Mouse (Mus musculus) thymus, postnatal 4 days (tissue): ENCODE measurements around the gene Sncb.
"Not testable (repeated sequence)": the region's sequence is repeated elsewhere in the genome, so short reads cannot be mapped to it uniquely, and the experiment has no call there.

ENCODE experiments used
- DNase-seq: peaks from one replicate; pipeline ENCODE4 v3.0.0; 2021

The Sncb gene

DNA sequence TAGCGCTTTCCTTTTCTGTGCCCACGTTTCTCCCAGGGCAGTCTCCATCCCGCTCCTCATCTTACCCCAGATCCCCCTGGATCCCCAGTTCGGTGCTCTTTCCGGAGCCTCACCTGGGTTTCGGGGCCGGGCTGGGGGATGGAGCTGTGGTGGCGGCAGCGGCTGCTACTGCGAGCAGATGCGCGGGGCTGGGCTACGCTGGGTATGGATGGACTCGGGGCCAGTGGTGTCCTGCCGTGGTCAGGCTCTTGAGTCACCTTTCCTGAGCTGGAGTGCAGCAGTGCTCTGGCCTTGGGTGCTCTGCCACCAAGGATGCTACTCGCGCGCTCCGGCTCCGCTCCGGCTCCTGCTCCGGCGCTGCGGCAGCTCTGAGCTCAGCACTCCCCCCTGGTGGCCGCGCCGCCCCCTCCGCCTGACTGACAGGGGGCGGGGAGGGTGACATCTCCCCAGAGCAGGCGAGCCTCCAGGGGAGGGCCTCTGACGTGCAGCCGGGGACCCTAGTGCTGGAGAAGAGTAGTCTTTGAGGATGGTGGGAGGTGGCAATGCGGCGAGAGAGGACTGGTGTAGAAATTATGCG lies at the start of gene Sncb:
Gene Sncb (minus strand): TSS at position 404 of the 577 bp plus-strand sequence.
- DNase-seq: peak; percentile 87

DNA sequence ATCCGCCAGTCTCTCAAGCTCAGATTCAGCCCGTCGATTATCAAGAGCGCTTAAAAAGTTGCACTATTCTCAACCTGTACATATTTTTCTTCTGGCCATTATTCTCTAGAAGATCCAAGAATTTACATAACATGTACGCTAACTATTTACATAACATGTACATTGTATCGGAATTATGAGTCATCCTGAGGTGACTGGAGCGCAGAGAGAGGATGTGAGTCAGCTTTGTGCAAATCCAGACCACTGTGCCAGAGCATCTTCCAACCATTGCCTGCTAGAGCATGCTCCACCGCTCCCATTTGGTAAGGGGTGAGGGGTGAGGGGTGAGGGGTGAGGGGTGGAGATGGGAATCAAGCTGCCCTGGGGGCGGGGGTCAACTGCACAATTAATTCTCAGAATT lies 47.0 kb upstream of the Sncb start:
- no peak for DNase-seq

DNA sequence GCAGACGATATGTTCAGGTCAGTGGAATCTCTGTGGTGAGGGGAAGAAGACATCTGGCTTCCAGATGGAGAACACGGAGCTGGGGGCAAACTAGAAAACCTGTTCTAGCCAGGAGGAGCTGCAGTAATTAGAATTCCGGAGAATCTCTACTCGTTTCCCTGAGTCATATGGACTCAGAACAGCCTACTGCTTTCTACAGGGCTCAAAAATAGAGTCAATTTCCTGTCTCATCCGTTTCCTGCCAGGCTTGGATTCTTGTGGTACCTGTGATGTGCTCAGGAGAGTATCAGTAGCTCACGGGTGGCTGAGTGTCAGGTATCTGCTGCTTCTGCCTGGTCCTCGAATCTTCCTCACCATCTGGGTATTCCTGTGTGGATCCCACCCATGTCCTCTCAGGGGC lies 45.1 kb upstream of the Sncb start:
- no peak for DNase-seq

DNA sequence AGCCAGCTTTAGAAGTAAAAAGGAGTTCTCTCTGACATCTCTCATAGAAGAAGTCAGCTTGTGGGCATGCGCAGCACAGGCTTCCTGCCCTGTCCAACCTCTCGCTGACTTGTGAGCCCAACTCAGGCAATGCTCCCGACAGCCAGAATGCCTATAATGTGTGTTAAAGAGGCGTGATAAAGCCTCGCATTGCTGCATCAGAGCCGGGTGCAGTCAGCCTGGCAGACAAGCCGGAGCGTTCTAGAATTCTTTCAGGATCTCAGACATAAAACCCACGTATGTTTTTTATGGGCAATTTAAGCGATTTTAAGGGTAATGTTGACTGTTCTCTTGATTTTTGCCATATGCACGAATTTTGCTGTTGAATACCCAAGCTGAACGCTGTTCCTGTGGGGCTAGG lies 41.7 kb upstream of the Sncb start:
- DNase-seq: no peak

DNA sequence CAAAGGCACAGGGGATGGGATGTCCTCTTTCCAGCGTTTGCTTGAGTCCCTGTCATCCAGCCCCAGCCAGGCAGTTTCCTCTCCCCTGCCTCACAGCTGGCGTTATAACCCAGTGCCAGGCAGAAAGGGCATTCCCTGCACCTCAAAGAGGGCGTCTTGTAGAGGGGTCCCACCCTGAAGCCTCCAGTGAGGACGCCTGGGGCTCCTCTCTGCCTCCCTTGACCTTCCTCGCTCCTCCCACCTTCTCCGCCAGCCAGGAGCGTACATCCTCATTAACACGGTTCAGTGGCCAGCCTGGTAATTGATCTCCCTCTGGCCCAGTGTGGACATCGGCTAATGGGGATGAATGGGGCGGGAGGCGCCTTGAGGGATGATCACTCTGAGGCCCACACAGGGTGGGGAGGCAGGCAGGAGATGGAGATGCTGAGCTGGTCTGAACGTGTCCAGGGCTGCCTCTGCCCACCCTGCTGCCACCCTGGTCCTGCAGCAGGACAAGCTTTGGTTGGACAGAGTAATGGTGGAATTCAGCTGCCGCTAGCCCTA lies 40.1 kb upstream of the Sncb start:
- DNase-seq: no peak

DNA sequence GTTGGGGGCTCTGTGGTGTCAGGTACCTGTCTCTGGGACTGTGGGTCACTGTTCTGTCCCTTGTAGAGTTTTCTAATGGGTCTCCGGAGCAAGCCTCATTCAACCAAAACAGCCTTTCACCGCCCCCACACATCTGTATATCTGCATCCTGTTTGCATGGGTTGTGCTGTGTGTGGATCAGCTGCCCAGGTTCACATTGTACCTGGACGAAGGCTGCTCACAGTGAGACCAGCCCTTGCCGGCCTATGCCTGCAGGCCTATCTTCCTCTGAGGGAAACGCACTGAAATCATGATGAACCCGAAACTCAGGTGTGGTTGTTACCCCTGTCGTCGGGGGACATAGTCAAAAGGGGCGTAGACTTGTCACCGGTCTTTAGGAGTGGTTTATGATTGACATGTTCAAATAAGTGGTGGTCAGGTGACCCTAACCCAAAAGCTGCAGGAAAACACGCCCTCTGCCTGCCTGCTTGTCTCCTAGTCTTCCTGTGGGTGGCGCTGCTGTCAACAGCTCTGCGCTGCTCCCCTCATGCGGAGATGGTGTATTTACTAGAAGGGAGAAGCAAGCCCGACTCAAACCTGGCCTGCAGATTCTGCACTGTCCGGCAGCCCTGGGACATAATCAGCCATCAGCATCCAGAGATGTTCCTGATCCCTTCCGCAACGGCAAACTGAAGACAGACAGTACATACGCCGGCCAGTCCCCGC lies 38.9 kb upstream of the Sncb start:
- DNase-seq: no peak

- DNase-seq: no peak
These were observed 36.6 kb upstream of the Sncb start for GRCm38 (mm10) chr13:54803010-54803409.

GRCm38 (mm10) chr13:54800206-54800605 lies 33.8 kb upstream of the Sncb start:
- DNase-seq: no peak

GRCm38 (mm10) chr13:54799701-54800100 lies 33.3 kb upstream of the Sncb start:
- peak; percentile 76 for DNase-seq

DNA sequence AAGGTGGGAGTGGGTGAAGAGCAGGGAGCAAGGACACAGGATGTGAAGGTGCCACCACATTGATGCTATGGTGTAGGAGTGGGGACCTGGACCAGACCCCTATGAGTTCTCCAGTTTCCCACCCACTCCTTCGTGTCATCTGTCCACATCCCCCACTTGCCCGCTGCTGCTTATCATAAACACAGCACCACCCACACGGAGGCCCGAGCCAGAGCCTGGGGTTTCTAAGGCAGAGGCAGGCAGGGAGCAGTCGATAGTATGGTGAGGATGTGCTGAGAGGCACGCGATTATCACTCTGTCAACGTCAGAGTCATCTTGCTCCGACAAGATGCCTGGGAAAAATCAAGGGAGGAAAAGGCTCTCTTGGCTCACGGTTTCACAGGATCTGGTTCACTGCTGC lies 32.3 kb upstream of the Sncb start:
- no peak for DNase-seq

- DNase-seq: no peak
These were observed 31.7 kb upstream of the Sncb start for GRCm38 (mm10) chr13:54797861-54798643.

DNA sequence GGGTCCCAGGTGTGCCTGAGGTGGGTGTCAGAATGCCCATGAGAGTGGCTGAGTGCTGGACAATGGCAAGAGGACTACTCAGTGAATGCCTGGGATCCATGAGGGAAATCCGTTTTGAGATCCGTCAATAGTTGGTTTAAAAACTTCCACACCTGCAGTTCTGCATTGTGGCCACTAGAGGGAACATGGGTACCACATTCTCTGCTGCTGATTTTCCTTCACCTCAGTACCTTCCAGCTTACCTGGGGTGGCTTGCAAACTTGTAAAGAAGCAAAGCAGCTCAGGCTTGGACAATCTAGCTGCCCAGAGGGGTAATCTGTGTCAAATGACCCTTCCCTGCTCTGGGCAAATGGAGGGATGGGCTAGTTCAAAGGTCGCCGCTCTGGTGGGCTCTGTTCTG lies 31.0 kb upstream of the Sncb start:
- DNase-seq: peak; percentile 44

- no peak for DNase-seq
These were observed 28.4 kb upstream of the Sncb start for GRCm38 (mm10) chr13:54794843-54795242.

DNA sequence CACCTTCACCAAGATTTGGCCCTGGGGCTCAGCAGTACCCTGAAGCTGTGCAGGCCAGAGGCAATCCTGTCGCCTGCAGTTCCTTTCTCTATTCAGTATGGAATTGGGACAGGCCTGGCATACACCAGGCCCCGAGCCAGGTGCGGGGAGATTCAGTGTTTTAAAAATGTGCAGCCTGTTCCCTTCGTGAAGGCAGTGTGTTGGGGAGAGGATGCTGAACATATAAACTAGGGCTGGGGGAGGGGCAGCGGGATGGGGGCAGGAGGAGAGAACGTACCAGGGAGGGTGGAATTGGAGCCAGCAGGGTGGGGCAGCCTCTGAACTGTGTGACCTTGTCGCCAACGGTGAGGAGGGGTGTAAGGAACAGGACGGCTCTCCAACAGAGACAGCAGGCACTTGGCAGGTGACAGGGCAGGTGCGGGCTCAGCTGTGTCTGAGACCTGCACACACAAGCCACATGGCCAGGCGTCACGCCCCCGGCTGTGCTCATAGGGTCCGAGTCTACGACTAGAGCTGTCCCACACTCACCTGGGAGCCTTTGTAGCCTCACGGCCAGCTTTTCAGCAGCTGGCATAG lies 27.7 kb upstream of the Sncb start:
- no peak for DNase-seq

DNA sequence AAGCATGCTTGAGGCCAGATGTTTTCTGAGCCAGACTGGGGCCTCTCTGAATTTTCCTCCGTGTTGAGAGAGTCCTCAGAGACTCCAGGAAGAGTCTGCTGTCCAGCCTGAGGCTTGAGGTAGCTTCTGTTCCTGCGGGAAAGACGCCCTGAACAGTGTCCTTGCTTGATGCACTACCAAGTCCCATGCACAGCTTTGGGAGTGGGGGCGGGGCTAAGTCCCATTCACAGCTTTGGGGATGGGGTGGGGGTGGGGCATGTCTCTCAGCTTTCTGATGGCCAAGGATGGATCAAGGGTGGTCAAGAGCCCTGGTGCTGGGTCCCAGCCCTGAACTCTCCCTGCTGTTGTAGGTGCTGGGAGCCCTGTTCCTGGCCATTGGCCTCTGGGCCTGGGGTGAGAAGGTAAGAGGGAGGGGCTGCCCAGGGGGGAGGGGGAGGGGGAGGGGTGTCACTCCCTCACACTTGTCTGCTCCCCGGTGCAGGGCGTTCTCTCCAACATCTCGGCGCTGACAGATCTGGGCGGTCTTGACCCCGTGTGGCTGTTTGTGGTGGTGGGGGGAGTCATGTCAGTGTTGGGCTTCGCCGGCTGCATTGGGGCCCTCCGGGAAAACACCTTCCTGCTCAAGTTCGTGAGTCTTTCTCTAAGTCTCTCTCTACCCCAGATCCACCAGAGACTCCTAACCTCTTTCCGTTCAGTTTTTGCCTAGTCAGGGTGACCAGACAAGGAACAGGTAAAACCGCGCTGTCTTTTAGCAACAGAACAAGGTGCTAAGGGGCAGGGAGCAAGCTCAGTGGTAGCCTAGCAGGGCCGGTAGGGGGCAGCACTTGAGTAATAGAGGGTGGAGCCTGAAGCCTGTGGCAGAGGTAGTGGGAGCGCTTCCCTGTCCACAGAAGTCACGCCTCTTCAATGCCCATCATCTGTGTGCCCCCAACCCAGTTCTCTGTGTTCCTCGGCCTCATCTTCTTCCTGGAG lies 26.1 kb upstream of the Sncb start:
- DNase-seq: peak; percentile 60

- DNase-seq: peak; percentile 31
These were observed 23.4 kb upstream of the Sncb start for GRCm38 (mm10) chr13:54789561-54790397.

GRCm38 (mm10) chr13:54788740-54789560 lies 22.6 kb upstream of the Sncb start, which contains the start of gene Tspan17:
Tspan17 (plus strand) TSS chr13:54789377.
- peak; percentile 77 for DNase-seq

DNA sequence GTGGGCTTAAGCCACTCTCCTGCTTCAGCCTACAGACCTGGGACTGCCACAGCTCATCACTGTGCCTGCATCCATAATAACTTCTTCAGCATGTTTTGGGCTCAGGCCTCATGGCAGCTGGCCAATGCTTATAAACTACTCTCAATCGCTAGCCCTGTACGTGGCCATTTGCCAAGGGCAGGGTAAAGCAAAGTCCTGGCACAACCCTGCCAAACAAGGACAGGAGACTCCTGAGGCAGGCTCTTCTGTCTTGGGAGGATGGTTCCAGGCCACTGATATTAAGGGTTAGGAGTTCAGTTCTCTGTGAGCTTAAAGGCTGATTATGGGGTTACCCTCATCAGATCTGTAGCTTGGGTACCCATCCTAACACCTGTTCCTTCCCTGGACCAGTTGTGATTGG lies 21.2 kb upstream of the Sncb start:
- DNase-seq: not testable (repeated sequence)

DNA sequence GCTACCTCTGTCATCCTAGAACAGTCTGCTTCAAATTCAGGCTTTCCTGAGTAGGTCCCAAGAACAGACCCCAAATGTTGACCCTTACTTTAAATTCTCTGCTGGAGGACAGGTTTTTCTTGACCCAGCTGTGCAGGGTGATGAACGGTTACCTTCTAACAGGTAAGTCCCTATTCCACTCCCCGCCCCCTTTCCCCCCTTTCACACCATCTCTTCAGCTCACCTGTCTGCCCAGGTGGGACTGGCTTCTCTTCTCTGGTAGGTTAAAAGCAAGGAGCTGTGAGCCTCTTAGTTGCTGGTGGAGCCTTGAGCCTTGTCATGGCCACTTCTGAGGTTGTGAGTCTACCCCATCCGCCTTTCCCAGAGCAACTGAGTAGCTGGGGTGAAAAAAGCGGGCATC lies 17.3 kb upstream of the Sncb start, which contains the start of gene Eif4e1b:
Gene Eif4e1b (plus strand): TSS at position 301 of the 400 bp plus-strand sequence.
- DNase-seq: no peak

DNA sequence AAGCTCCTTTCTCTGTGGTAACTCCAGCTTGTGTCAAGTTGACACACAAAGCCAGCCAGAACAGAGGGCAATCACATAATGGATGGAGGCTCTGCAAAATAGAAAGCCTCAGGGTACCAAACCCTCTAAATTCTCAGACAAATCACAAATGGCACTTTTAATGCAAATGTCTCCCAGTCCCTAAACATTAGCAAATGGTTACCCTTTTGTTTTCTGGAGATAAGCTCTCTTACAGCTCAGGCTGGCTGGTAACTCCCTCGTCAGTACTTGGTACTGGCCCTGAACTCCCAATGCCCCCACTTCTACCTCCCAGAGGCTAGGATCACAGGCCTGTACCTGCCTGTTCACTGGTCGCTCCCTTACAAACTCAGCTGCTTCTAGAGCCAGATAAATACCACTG lies 16.8 kb upstream of the Sncb start:
- no peak for DNase-seq
